ENCODE assay signal across 28 mouse cellular contexts in genomic region chr6:55879356-55879960, GRCm38 (mm10). TPM values are rescaled to one million over a fixed set of nuclear protein-coding genes. Genes with fewer than 3 reads are reported as not detected.
DNase-seq lines count a peak whose midpoint lies in the region; ATAC-seq and TF ChIP-seq lines count a peak whose summit lies in the region.
"Had no signal": no experiment of that assay in that cellular context is flagged by ENCODE, and none has a peak within 500 bp of the region (broad histone marks: within the 10 kb centered on the region; RNA-seq: fewer than 3 reads in every experiment).

No protein-coding gene starts in this region.

- peak overlapping the region; percentile 27; the same call in 1 of the 2 replicates for H3K27ac ChIP-seq in forebrain, embryonic 14.5 days (ENCODE audit: low read depth, low read length)
- no peak overlapping the region for H3K27ac ChIP-seq in forebrain, embryonic 12.5 days
- peak overlapping the region; percentile 36 for H3K27ac ChIP-seq in forebrain, postnatal 0 days (ENCODE audit: low read depth, low read length)
- H3K27ac ChIP-seq: heart, embryonic 10.5 days; hindbrain, embryonic 15.5 days; limb, embryonic 13.5 days; liver, embryonic 12.5 days; midbrain, embryonic 12.5 days; neural tube, embryonic 15.5 days; stomach, embryonic 15.5 days had no signal

- ATAC-seq in forebrain, embryonic 14.5 days, result peak; percentile 80; the same call in 1 of the 2 replicates
- no peak for ATAC-seq in forebrain, embryonic 12.5 days (ENCODE audit: low FRiP score)
- ATAC-seq in forebrain, postnatal 0 days, result peak; percentile 87
- ATAC-seq: liver, embryonic 12.5 days had no signal

- H3K27me3 ChIP-seq in forebrain, embryonic 14.5 days (replicated peaks; ENCODE audit: control insufficient read depth, insufficient read depth, low read length), result no peaks in the 10 kb centered on the region
- H3K27me3 ChIP-seq in forebrain, embryonic 12.5 days, result no peaks in the 10 kb centered on the region
- H3K27me3 ChIP-seq in forebrain, postnatal 0 days (ENCODE audit: insufficient read depth, low read length), result no peaks in the 10 kb centered on the region
- H3K27me3 ChIP-seq: hindbrain, embryonic 15.5 days; limb, embryonic 13.5 days; liver, embryonic 12.5 days; midbrain, embryonic 12.5 days; neural tube, embryonic 15.5 days; stomach, embryonic 15.5 days had no signal

- no peak overlapping the region for H3K4me2 ChIP-seq in forebrain, embryonic 14.5 days (ENCODE audit: low read length)
- no peak overlapping the region for H3K4me2 ChIP-seq in forebrain, embryonic 12.5 days
- no peak overlapping the region for H3K4me2 ChIP-seq in forebrain, postnatal 0 days (ENCODE audit: low read depth)
- H3K4me2 ChIP-seq: hindbrain, embryonic 15.5 days; limb, embryonic 13.5 days; liver, embryonic 12.5 days; midbrain, embryonic 12.5 days; neural tube, embryonic 15.5 days; stomach, embryonic 15.5 days had no signal

- peaks cover 5% of the 10 kb centered on the region; the same call in 1 of the 2 replicates for H3K4me1 ChIP-seq in forebrain, embryonic 14.5 days (ENCODE audit: control insufficient read depth, insufficient read depth, low read length)
- H3K4me1 ChIP-seq in forebrain, embryonic 12.5 days, result peaks cover 2% of the 10 kb centered on the region; the same call in 1 of the 2 replicates
- H3K4me1 ChIP-seq in forebrain, postnatal 0 days (ENCODE audit: insufficient read depth), result no peaks in the 10 kb centered on the region; the same call in 1 of the 2 replicates
- H3K4me1 ChIP-seq: heart, embryonic 10.5 days; liver, embryonic 12.5 days; neural tube, embryonic 15.5 days; stomach, embryonic 15.5 days had no signal

- WGBS in forebrain, embryonic 14.5 days, result 43% methylated on average over 5 of the region's 5 CpGs
- WGBS in forebrain, embryonic 12.5 days, result 58% methylated on average over 5 of the region's 5 CpGs
- 32% methylated on average over 5 of the region's 5 CpGs for WGBS in forebrain, postnatal 0 days

- no peak overlapping the region for H3K9ac ChIP-seq in forebrain, embryonic 14.5 days (ENCODE audit: low read length)
- no peak overlapping the region for H3K9ac ChIP-seq in forebrain, embryonic 12.5 days
- no peak overlapping the region for H3K9ac ChIP-seq in forebrain, postnatal 0 days
- H3K9ac ChIP-seq: hindbrain, embryonic 15.5 days; limb, embryonic 13.5 days; liver, embryonic 12.5 days; midbrain, embryonic 12.5 days; neural tube, embryonic 15.5 days; stomach, embryonic 15.5 days had no signal

- no peak overlapping the region for H3K4me3 ChIP-seq in forebrain, embryonic 14.5 days (ENCODE audit: low read depth, low read length)
- H3K4me3 ChIP-seq in forebrain, embryonic 12.5 days (replicated peaks), result no peak overlapping the region
- H3K4me3 ChIP-seq in forebrain, postnatal 0 days (ENCODE audit: low read depth, low read length), result no peak overlapping the region
- H3K4me3 ChIP-seq: heart, embryonic 10.5 days; hindbrain, embryonic 15.5 days; limb, embryonic 13.5 days; liver, embryonic 12.5 days; midbrain, embryonic 12.5 days; neural tube, embryonic 15.5 days; stomach, embryonic 15.5 days had no signal

- TF ChIP-seq CTCF in forebrain, postnatal 0 days (IDR thresholded peaks at IDR 0.05; ENCODE audit: low read depth), result no peak

- H3K9me3 ChIP-seq in forebrain, embryonic 14.5 days (replicated peaks; ENCODE audit: control insufficient read depth, low read length), result no peaks in the 10 kb centered on the region
- H3K9me3 ChIP-seq in forebrain, embryonic 12.5 days, result no peaks in the 10 kb centered on the region
- no peaks in the 10 kb centered on the region for H3K9me3 ChIP-seq in forebrain, postnatal 0 days (ENCODE audit: low read length)
- H3K9me3 ChIP-seq: heart, embryonic 10.5 days; hindbrain, embryonic 15.5 days; limb, embryonic 13.5 days; liver, embryonic 12.5 days; midbrain, embryonic 12.5 days; neural tube, embryonic 15.5 days; stomach, embryonic 15.5 days had no signal

- H3K36me3 ChIP-seq in forebrain, embryonic 14.5 days (ENCODE audit: control insufficient read depth, insufficient read depth, low read length), result no peaks in the 10 kb centered on the region
- H3K36me3 ChIP-seq in forebrain, embryonic 12.5 days (replicated peaks), result no peaks in the 10 kb centered on the region
- no peaks in the 10 kb centered on the region for H3K36me3 ChIP-seq in forebrain, postnatal 0 days (ENCODE audit: insufficient read depth)
- H3K36me3 ChIP-seq: heart, embryonic 10.5 days; hindbrain, embryonic 15.5 days; limb, embryonic 13.5 days; liver, embryonic 12.5 days; midbrain, embryonic 12.5 days; neural tube, embryonic 15.5 days; stomach, embryonic 15.5 days had no signal

- peak; percentile 29 to 49 for DNase-seq in cerebellum, postnatal 10 days
- DNase-seq in cerebellum, adult 11 months, result no peak
- DNase-seq in forebrain, embryonic 14.5 days (ENCODE audit: low spot score), result peak; percentile 84
- DNase-seq in right cerebral cortex, adult 18-20 months, result peak; percentile 7
- no peak for DNase-seq in right cerebral cortex, postnatal 25 days
- DNase-seq in forebrain, postnatal 0 days, result peak; percentile 58
- no peak for DNase-seq in ovary, postnatal 36 days (ENCODE audit: low spot score)
- DNase-seq: adrenal gland, postnatal 36 days; cerebellum, adult 9-10 months; heart, postnatal 4 days; kidney, adult 2 months; kidney, postnatal 10 days; lung, postnatal 14 days; right cerebral cortex, postnatal 4 days; thymus, adult 18-20 months; thymus, postnatal 4 days had no signal

RNA-seq across cellular contexts. Expression of gene Itprid1, which starts 42.8 kb away (rescaled TPM):
- 2.2 and 3.0 TPM in 2 replicates for polyA plus RNA-seq in forebrain, embryonic 14.5 days (2014; fragmentation: Nextera tagmentation; extraction: Ambion mirVana)
- polyA plus RNA-seq in forebrain, embryonic 12.5 days (2016; fragmentation: Nextera tagmentation; extraction: Ambion mirVana), result 0.06 and 0.08 TPM in 2 replicates
- 0.81 and 1.8 TPM in 2 replicates for total RNA-seq in forebrain, postnatal 0 days (2014; rRNA removed)
- 0.36 and 0.79 TPM in 2 replicates for polyA plus RNA-seq in forebrain, postnatal 0 days (2015; fragmentation: Nextera tagmentation; extraction: Ambion mirVana)
- total RNA-seq: gastrocnemius, adult 8-10 months; granulocyte monocyte progenitor cell, adult 5-6 weeks; heart, postnatal 4 days; megakaryocyte, adult 5-6 weeks had no signal
- polyA plus RNA-seq: heart, embryonic 10.5 days; intestine, embryonic 14.5 days; kidney, adult 2 months; liver, embryonic 12.5 days; midbrain, embryonic 12.5 days had no signal

Comparison
In these comparisons a context has a peak if more than half of its experiments do, and no peak if none do; other contexts are left out.
1. DNase-seq: peak in cerebellum, postnatal 10 days (2 of 2), forebrain, embryonic 14.5 days (single experiment), right cerebral cortex, adult 18-20 months (single experiment) and forebrain, postnatal 0 days (single experiment); none in cerebellum, adult 11 months (single experiment), right cerebral cortex, postnatal 25 days (single experiment) and ovary, postnatal 36 days (single experiment).